Mouse (Mus musculus): ENCODE results near the gene Mfap2. TPM values are rescaled to one million over a fixed set of nuclear protein-coding genes. Genes with fewer than 3 reads are reported as not detected.

Mfap2 gene
- polyA plus RNA-seq, 1 experiment from 2014 or later = 247 TPM

- WGBS = 28% methylated on average over 9 of the region's 9 CpGs
- peak; percentile 57 for DNase-seq (ENCODE audit: low spot score)
- H3K4me1 ChIP-seq (replicated peaks; ENCODE audit: control insufficient read depth, insufficient read depth) = peaks cover 6% of the 10 kb centered on the region
- TF ChIP-seq EP300 (optimal IDR thresholded peaks at IDR 0.05) = no peak
- TF ChIP-seq CTCF (IDR thresholded peaks at IDR 0.05; ENCODE audit: low read depth) = no peak
- H3K27ac ChIP-seq (replicated peaks) = peak overlapping the region; percentile 82
- peak overlapping the region; percentile 27; the same call in 1 of the 2 replicates for H3K9ac ChIP-seq (ENCODE audit: low read length)
- no peak overlapping the region for H3K4me2 ChIP-seq (replicated peaks; ENCODE audit: low read depth)
- no peaks in the 10 kb centered on the region for H3K36me3 ChIP-seq (ENCODE audit: control insufficient read depth, insufficient read depth, low read length)
- no peaks in the 10 kb centered on the region for H3K27me3 ChIP-seq (ENCODE audit: control insufficient read depth, insufficient read depth, low read length)
- ATAC-seq (ENCODE audit: low FRiP score, low TSS enrichment) = peak; percentile 67
- H3K4me3 ChIP-seq (ENCODE audit: low read depth, low read length) = no peak overlapping the region
- H3K9me3 ChIP-seq (ENCODE audit: control insufficient read depth, low read length) = no peaks in the 10 kb centered on the region
Observed at GRCm38 (mm10) chr4:141024052-141024451, 13.8 kb downstream of the Mfap2 start.

GRCm38 (mm10) chr4:141024992-141025391, 14.8 kb downstream of the Mfap2 start:
- H3K36me3 ChIP-seq (ENCODE audit: control insufficient read depth, insufficient read depth, low read length) = no peaks in the 10 kb centered on the region
- H3K27me3 ChIP-seq (ENCODE audit: control insufficient read depth, insufficient read depth, low read length) = no peaks in the 10 kb centered on the region
- no peak overlapping the region for H3K9ac ChIP-seq (ENCODE audit: low read length)
- no peaks in the 10 kb centered on the region for H3K9me3 ChIP-seq (ENCODE audit: control insufficient read depth, low read length)
- no peak overlapping the region for H3K27ac ChIP-seq (replicated peaks)
- H3K4me3 ChIP-seq (ENCODE audit: low read depth, low read length) = no peak overlapping the region
- peak; percentile 72 for DNase-seq (ENCODE audit: low spot score)
- TF ChIP-seq CTCF (IDR thresholded peaks at IDR 0.05; ENCODE audit: low read depth) (no peak), EP300 (optimal IDR thresholded peaks at IDR 0.05) (no peak)
- peaks cover 5% of the 10 kb centered on the region for H3K4me1 ChIP-seq (replicated peaks; ENCODE audit: control insufficient read depth, insufficient read depth)
- 76% methylated on average over 23 of the region's 27 CpGs for WGBS
- peak; percentile 64 for ATAC-seq (ENCODE audit: low FRiP score, low TSS enrichment)
- H3K4me2 ChIP-seq (replicated peaks; ENCODE audit: low read depth) = no peak overlapping the region

DNA sequence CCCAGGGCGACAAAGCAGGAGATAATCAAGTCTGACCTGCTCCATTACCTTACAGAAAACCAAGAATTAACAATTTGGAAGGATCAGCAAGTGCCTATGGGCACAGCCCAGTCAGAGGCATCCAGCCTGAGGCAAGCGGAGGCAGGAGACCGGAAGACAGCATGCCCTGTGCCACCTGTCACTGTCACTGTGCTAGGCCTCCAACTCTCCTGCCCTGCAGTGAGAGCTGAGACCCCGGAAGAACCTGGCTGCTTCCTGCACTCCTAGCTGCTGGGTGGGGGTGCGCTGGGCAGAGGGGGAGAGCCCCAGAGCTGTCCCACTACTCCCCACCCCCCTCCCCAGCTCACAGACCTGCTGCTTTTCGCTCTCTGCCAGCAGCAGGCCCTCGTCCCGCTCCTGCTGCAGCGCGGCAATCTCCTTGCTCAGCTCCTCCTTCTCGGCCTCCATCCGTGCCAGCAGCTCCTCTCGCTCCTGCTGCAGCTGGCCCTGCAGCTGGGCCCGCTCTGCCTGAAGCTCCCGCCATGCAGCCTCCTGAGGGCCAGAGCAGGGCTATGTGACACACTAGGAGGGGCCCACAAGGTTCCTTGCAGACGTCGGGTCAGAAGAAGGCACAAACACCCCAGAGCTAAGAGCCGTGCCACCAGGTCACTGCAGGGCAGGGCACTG, 20.5 kb downstream of the Mfap2 start:
- Histone ChIP-seq H3K27me3 (ENCODE audit: control insufficient read depth, insufficient read depth, low read length) (no peaks in the 10 kb centered on the region), H3K9me3 (ENCODE audit: control insufficient read depth, low read length) (no peaks in the 10 kb centered on the region), H3K4me3 (ENCODE audit: low read depth, low read length) (no peak overlapping the region), H3K9ac (ENCODE audit: low read length) (no peak overlapping the region), H3K27ac (replicated peaks) (no peak overlapping the region), H3K4me2 (replicated peaks; ENCODE audit: low read depth) (no peak overlapping the region), H3K4me1 (replicated peaks; ENCODE audit: control insufficient read depth, insufficient read depth) (no peaks in the 10 kb centered on the region; the same call in 1 of the 2 replicates), H3K36me3 (ENCODE audit: control insufficient read depth, insufficient read depth, low read length) (no peaks in the 10 kb centered on the region; the same call in 1 of the 2 replicates)
- no peak for ATAC-seq (ENCODE audit: low FRiP score, low TSS enrichment)
- 82% methylated on average over 18 of the region's 18 CpGs for WGBS
- DNase-seq (ENCODE audit: low spot score) = no peak
- TF ChIP-seq EP300 (optimal IDR thresholded peaks at IDR 0.05) = no peak
- no peak for TF ChIP-seq CTCF (IDR thresholded peaks at IDR 0.05; ENCODE audit: low read depth)

- Histone ChIP-seq H3K27me3 (ENCODE audit: control insufficient read depth, insufficient read depth, low read length) (no peaks in the 10 kb centered on the region), H3K4me2 (replicated peaks; ENCODE audit: low read depth) (no peak overlapping the region), H3K9me3 (ENCODE audit: control insufficient read depth, low read length) (no peaks in the 10 kb centered on the region), H3K4me1 (replicated peaks; ENCODE audit: control insufficient read depth, insufficient read depth) (no peaks in the 10 kb centered on the region; the same call in 1 of the 2 replicates), H3K36me3 (ENCODE audit: control insufficient read depth, insufficient read depth, low read length) (peaks cover 2% of the 10 kb centered on the region; the same call in 1 of the 2 replicates), H3K27ac (replicated peaks) (no peak overlapping the region), H3K9ac (ENCODE audit: low read length) (0 out of 2 replicates have a peak overlapping the region, but pooled peaks have one; percentile 13), H3K4me3 (ENCODE audit: low read depth, low read length) (no peak overlapping the region)
- TF ChIP-seq EP300 (optimal IDR thresholded peaks at IDR 0.05) (no peak), CTCF (IDR thresholded peaks at IDR 0.05; ENCODE audit: low read depth) (peak; percentile 95)
- 11% methylated on average over 6 of the region's 6 CpGs for WGBS
- ATAC-seq (ENCODE audit: low FRiP score, low TSS enrichment) (peak; percentile 29; the same call in 1 of the 2 replicates), DNase-seq (ENCODE audit: low spot score) (peak; percentile 76)
Observed at GRCm38 (mm10) chr4:141031733-141032132, 21.5 kb downstream of the Mfap2 start.

DNA sequence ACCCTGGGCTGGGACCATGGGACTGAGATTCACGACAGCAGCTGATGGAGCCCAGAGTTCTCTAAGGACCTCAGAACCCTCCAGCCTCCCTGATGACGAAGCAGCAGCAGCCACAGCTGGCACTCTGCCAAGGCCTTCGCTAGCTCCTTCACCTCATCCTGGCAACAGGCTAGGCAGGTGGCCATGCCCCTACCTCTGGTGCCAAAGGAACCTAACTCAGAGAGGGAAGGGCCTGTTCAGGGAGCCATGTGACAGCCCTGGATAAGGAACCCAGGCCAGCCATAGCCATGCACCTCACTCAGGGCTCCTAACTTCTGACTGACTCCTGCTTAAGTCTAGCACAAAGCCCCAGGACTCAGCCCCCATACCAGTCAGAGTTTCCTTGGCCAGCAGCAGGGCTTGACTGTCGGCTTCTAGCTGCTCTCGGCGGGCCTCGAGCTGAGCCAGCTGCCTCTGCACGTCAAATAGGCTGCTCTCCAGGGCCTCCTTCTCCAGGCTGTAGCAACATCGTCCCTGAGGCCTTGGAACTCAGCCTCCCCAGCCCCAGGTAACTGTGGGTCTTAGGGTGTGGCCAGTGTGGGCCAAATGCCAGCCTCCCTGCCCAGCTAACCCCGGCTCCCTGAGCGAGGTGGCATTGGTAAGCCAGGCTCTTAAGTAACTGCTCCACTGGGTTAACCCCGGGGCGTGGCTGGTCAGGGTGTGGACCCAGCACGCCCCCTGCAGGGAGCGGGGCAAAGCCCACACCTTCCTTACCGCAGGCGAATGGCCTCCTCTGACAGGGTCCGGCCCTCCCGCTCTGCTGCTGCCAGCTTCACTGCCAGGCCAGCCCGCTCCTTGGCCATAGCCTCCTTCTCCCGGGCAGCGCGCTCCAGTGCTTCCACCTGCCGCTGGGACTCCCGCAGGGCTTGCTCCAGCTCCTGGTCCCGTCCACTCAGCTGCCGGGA, 23.7 kb downstream of the Mfap2 start:
- Histone ChIP-seq H3K36me3 (ENCODE audit: control insufficient read depth, insufficient read depth, low read length) (peaks cover 3% of the 10 kb centered on the region; the same call in 1 of the 2 replicates), H3K27ac (replicated peaks) (peak overlapping the region; percentile 61; the same call in 1 of the 2 replicates)

More for the DNA sequence above, 23.7 kb downstream of the Mfap2 start:
- DNase-seq (ENCODE audit: low spot score) = peak; percentile 84
- Histone ChIP-seq H3K9ac (ENCODE audit: low read length) (peak overlapping the region; percentile 18; the same call in 1 of the 2 replicates), H3K27me3 (ENCODE audit: control insufficient read depth, insufficient read depth, low read length) (no peaks in the 10 kb centered on the region), H3K4me1 (replicated peaks; ENCODE audit: control insufficient read depth, insufficient read depth) (no peaks in the 10 kb centered on the region; the same call in 1 of the 2 replicates), H3K9me3 (ENCODE audit: control insufficient read depth, low read length) (no peaks in the 10 kb centered on the region), H3K4me2 (replicated peaks; ENCODE audit: low read depth) (no peak overlapping the region), H3K4me3 (ENCODE audit: low read depth, low read length) (no peak overlapping the region)
- WGBS = 59% methylated on average over 27 of the region's 27 CpGs
- ATAC-seq (ENCODE audit: low FRiP score, low TSS enrichment) = peak; percentile 71
- TF ChIP-seq EP300 (optimal IDR thresholded peaks at IDR 0.05) (no peak), CTCF (IDR thresholded peaks at IDR 0.05; ENCODE audit: low read depth) (peak; percentile 63)

Measured in stomach, postnatal 0 days (tissue).